Mouse (Mus musculus) small intestine, adult 2 months (tissue): Measurements from ENCODE around the gene Ap2s1.

ENCODE experiments used
- CTCF ChIP-seq: fragments of 200-500 bp; IDR thresholded peaks from 2 replicates; pipeline ENCODE4 v1.5.1; 2012; ENCODE audit warnings: low read depth, mild to moderate bottlenecking, control low read depth, inconsistent platforms, low read length, moderate library complexity, mixed read lengths; ENCODE audit not compliant: insufficient replicate concordance, insufficient read length; ENCODE audit errors: extremely low read depth
- POLR2A ChIP-seq: fragments of 200-500 bp; IDR thresholded peaks from 2 replicates; pipeline ENCODE4 v1.6.1; 2012; ENCODE audit warnings: low read depth, mild to moderate bottlenecking, control low read depth, inconsistent platforms, low read length, moderate library complexity

- TF ChIP-seq CTCF (no peak), POLR2A (no peak)
Measured at GRCm38 (mm10) chr7:16731893-16732422, 6.3 kb upstream of the Ap2s1 start.
